Mouse (Mus musculus) limb, embryonic 15.5 days (tissue): ENCODE data around the gene Myh6. TPM values are rescaled to one million over a fixed set of nuclear protein-coding genes. Genes with fewer than 3 reads are reported as not detected.

Experiments used
- ATAC-seq: fragments of 200-750 bp; cut with Nextera tagmentation; 2 replicates; pipeline ENCODE4 v1.8.0; 2017; ENCODE audit warnings: low read depth, moderate TSS enrichment; ENCODE audit not compliant: insufficient number of reproducible peaks, low FRiP score, low TSS enrichment
- H3K27ac ChIP-seq: fragments of 300-500 bp; sonication (generic); 2 replicates; pipeline ENCODE4 v1.5.1; 2015; ENCODE audit warnings: moderate library complexity, mild to moderate bottlenecking, inconsistent platforms
- H3K27me3 ChIP-seq: fragments of 300-500 bp; sonication (generic); 2 replicates; pipeline ENCODE4 v1.6.1; 2015; ENCODE audit warnings: inconsistent platforms
- H3K36me3 ChIP-seq: fragments of 300-500 bp; sonication (generic); 2 replicates; pipeline ENCODE4 v1.6.1; 2015; ENCODE audit warnings: inconsistent platforms
- H3K4me1 ChIP-seq: fragments of 300-500 bp; sonication (generic); 2 replicates; pipeline ENCODE4 v1.6.1; 2015; ENCODE audit warnings: inconsistent platforms
- H3K4me2 ChIP-seq: fragments of 300-500 bp; sonication (generic); 2 replicates; pipeline ENCODE4 v1.6.1; 2015; ENCODE audit warnings: mild to moderate bottlenecking, inconsistent platforms
- H3K4me3 ChIP-seq: fragments of 300-500 bp; sonication (generic); 2 replicates; pipeline ENCODE4 v1.5.1; 2015; ENCODE audit warnings: mild to moderate bottlenecking, inconsistent platforms
- H3K9ac ChIP-seq: fragments of 300-500 bp; sonication (generic); 2 replicates; pipeline ENCODE4 v1.6.1; 2015; ENCODE audit warnings: inconsistent platforms
- H3K9me3 ChIP-seq: fragments of 300-500 bp; sonication (generic); 2 replicates; pipeline ENCODE4 v1.6.1; 2016; ENCODE audit warnings: inconsistent platforms
- WGBS: fragments of 180-500 bp; shearing (Covaris S2); methylation state at CpG from one replicate; pipeline ENCODE4 v1.1.7; 2015; 5-methylcytosine and 5-hydroxymethylcytosine counted together
- polyA plus RNA-seq: library from polyadenylated mRNA; unstranded; fragments of >200 nt; fragmentation: Nextera tagmentation; extraction: Ambion mirVana; gene quantifications from 2 replicates; pipeline ENCODE4 v1.2.1, GENCODE M21; 2015

Myh6 gene
- polyA plus RNA-seq: 2.6 and 7.7 TPM in 2 replicates

- H3K27me3 ChIP-seq: no peaks in the 10 kb centered on the region
- no peak within 1 kb of the TSS for H3K9ac ChIP-seq
- 63% methylated on average over 7 of the region's 7 CpGs for WGBS
- H3K27ac ChIP-seq: no peak within 1 kb of the TSS
- ATAC-seq: no peak
- no peaks in the 10 kb centered on the region for H3K4me1 ChIP-seq
- no peak within 1 kb of the TSS for H3K4me3 ChIP-seq
- no peaks in the 10 kb centered on the region for H3K9me3 ChIP-seq
- no peaks in the 10 kb centered on the region for H3K36me3 ChIP-seq
- H3K4me2 ChIP-seq: no peak within 1 kb of the TSS
These were observed at the start of gene Myh6 for GRCm38 (mm10) chr14:54966320-54966977. TSS of gene Myh6 (minus strand) at chr14:54966927.

- no peak for ATAC-seq
- peak overlapping the region; percentile 60 for H3K4me2 ChIP-seq
- peak overlapping the region; percentile 82 for H3K27ac ChIP-seq
- peaks cover 19% of the 10 kb centered on the region; the same call in 1 of the 2 replicates for H3K36me3 ChIP-seq
- H3K9me3 ChIP-seq: no peaks in the 10 kb centered on the region
- H3K9ac ChIP-seq: peak overlapping the region; percentile 65
- no peaks in the 10 kb centered on the region for H3K27me3 ChIP-seq
- WGBS: under 1% methylated on average over 17 of the region's 17 CpGs
- no peaks in the 10 kb centered on the region for H3K4me1 ChIP-seq
- peak overlapping the region; percentile 64 for H3K4me3 ChIP-seq
These were observed 49.0 kb upstream of the Myh6 start for GRCm38 (mm10) chr14:55015767-55016111.

- Histone ChIP-seq H3K9me3 (no peaks in the 10 kb centered on the region), H3K27ac (peak within 1 kb of the TSS; percentile 95), H3K9ac (peak within 1 kb of the TSS; percentile 67), H3K4me2 (peak within 1 kb of the TSS; percentile 72), H3K4me3 (peak within 1 kb of the TSS; percentile 64), H3K27me3 (no peaks in the 10 kb centered on the region), H3K36me3 (peaks cover 14% of the 10 kb centered on the region; the same call in 1 of the 2 replicates), H3K4me1 (no peaks in the 10 kb centered on the region)
- peak; percentile 97 for ATAC-seq
- WGBS: under 1% methylated on average over 36 of the region's 36 CpGs
These were observed 48.5 kb upstream of the Myh6 start, which contains the start of gene Ngdn for GRCm38 (mm10) chr14:55014991-55015766. TSS of gene Ngdn (plus strand) at chr14:55015454.

DNA sequence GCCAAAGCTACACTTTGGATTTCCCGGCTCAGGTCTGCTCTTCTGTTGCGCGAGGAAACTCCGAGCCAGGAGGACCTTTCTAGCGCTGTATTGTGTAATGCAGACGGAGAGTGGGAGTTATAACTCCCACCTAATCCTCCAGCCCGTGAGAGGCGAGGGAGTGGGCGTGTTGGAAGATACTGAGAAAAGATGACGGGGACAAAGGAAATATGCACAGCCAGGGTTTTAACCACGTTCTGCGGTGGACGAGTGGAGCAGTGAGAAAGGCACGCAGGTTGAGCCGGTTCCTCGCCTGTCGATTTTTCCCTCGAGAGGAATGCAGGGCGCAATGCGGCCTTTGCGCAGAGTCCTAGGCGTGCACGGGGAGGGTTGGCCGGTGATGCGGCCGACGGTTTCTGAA, 47.9 kb upstream of the Myh6 start:
- Histone ChIP-seq H3K4me3 (peak overlapping the region; percentile 55), H3K27ac (peak overlapping the region; percentile 95), H3K27me3 (no peaks in the 10 kb centered on the region), H3K4me2 (peak overlapping the region; percentile 72), H3K9me3 (no peaks in the 10 kb centered on the region), H3K36me3 (peaks cover 14% of the 10 kb centered on the region; the same call in 1 of the 2 replicates), H3K4me1 (no peaks in the 10 kb centered on the region), H3K9ac (peak overlapping the region; percentile 67)
- peak; percentile 58 for ATAC-seq
- under 1% methylated on average over 27 of the region's 27 CpGs for WGBS

DNA sequence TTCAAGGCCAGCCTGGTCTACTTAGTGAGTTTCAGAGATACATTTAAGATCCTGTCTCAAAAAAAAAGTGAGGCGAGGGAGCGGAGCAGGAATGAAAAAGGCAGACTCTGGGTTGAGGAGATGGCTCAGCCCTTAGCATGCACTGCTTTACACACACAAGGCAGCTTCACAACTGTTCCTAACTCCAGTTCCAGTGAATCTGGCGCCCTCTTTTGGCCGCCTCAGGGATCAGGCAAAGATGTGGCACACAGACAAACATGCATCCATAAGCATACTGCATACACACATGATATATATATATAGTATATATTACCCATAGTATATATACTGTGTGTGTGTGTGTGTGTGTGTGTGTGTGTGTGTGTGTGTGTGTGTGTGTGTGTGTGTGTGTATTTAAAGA, 44.4 kb upstream of the Myh6 start:
- Histone ChIP-seq H3K4me2 (no peak overlapping the region), H3K27me3 (no peaks in the 10 kb centered on the region), H3K36me3 (no peaks in the 10 kb centered on the region), H3K4me3 (no peak overlapping the region), H3K9ac (no peak overlapping the region), H3K9me3 (no peaks in the 10 kb centered on the region), H3K27ac (no peak overlapping the region), H3K4me1 (no peaks in the 10 kb centered on the region)
- ATAC-seq: no peak
- WGBS: 63% methylated on average over 4 of the region's 4 CpGs

GRCm38 (mm10) chr14:55008417-55008816, 41.7 kb upstream of the Myh6 start:
- Histone ChIP-seq H3K4me1 (no peaks in the 10 kb centered on the region), H3K27ac (no peak overlapping the region), H3K36me3 (no peaks in the 10 kb centered on the region), H3K4me3 (no peak overlapping the region), H3K27me3 (no peaks in the 10 kb centered on the region), H3K4me2 (no peak overlapping the region), H3K9me3 (no peaks in the 10 kb centered on the region), H3K9ac (no peak overlapping the region)
- 75% methylated on average over 8 of the region's 8 CpGs for WGBS
- no peak for ATAC-seq

- Histone ChIP-seq H3K9me3 (no peaks in the 10 kb centered on the region), H3K4me2 (no peak overlapping the region), H3K4me1 (no peaks in the 10 kb centered on the region), H3K27ac (no peak overlapping the region), H3K4me3 (no peak overlapping the region), H3K27me3 (no peaks in the 10 kb centered on the region), H3K36me3 (no peaks in the 10 kb centered on the region), H3K9ac (no peak overlapping the region)
- ATAC-seq: no peak
- 87% methylated on average over 9 of the region's 9 CpGs for WGBS
These were observed 40.6 kb upstream of the Myh6 start for GRCm38 (mm10) chr14:55007120-55007908.

DNA sequence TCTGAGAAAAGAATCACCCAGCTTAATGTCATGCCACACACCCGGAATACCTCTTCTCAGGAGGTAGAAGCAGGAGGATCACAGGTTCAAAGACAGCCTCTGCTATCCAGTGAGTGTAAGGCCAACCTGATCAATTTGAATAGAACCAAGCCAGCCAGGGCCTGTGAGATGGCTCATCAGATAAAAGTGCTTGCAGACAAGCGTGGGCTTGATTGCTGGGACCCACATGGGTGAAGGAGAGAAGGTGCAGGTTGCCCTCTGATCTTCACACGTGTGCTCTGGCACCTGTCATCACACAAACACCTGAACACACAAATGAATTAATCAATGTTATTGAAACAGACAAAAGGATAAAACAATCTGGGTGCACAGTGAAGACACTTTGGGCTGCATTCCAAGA, 39.8 kb upstream of the Myh6 start:
- Histone ChIP-seq H3K27me3 (no peaks in the 10 kb centered on the region), H3K9me3 (no peaks in the 10 kb centered on the region), H3K9ac (no peak overlapping the region), H3K36me3 (no peaks in the 10 kb centered on the region), H3K4me3 (no peak overlapping the region), H3K4me2 (no peak overlapping the region), H3K27ac (no peak overlapping the region), H3K4me1 (no peaks in the 10 kb centered on the region)
- no peak for ATAC-seq
- WGBS: 60% methylated on average over 3 of the region's 3 CpGs

- no peak overlapping the region for H3K4me2 ChIP-seq
- H3K4me3 ChIP-seq: no peak overlapping the region
- no peaks in the 10 kb centered on the region for H3K9me3 ChIP-seq
- 71% methylated on average over 8 of the region's 8 CpGs for WGBS
- no peaks in the 10 kb centered on the region for H3K4me1 ChIP-seq
- no peaks in the 10 kb centered on the region for H3K36me3 ChIP-seq
- no peaks in the 10 kb centered on the region for H3K27me3 ChIP-seq
- no peak overlapping the region for H3K9ac ChIP-seq
- no peak overlapping the region for H3K27ac ChIP-seq
- ATAC-seq: no peak
These were observed 39.2 kb upstream of the Myh6 start for GRCm38 (mm10) chr14:55005967-55006366.

DNA sequence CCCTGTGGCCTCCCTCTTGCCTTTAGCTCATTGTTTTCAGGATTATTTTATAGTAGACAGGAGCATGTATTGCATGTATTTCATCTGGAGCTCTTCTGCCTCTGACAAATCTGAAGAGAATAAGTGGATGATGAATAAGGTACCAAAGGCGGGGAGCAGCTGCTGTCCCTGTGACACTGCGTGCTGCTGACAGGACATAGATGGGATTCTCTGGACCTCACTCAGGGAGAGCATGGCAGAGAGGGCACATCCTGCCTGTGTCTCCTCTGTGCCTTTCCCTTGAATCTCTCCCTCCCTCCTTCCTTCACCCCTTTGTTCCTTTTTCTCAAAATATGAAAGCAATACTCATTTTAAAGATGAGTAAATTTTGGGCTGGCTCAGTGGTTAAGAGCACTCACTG, 38.8 kb upstream of the Myh6 start:
- Histone ChIP-seq H3K27ac (no peak overlapping the region), H3K4me1 (no peaks in the 10 kb centered on the region), H3K27me3 (no peaks in the 10 kb centered on the region), H3K9me3 (no peaks in the 10 kb centered on the region), H3K4me2 (no peak overlapping the region), H3K4me3 (no peak overlapping the region), H3K36me3 (no peaks in the 10 kb centered on the region), H3K9ac (no peak overlapping the region)
- ATAC-seq: no peak
- WGBS: 73% methylated on average over 2 of the region's 2 CpGs

DNA sequence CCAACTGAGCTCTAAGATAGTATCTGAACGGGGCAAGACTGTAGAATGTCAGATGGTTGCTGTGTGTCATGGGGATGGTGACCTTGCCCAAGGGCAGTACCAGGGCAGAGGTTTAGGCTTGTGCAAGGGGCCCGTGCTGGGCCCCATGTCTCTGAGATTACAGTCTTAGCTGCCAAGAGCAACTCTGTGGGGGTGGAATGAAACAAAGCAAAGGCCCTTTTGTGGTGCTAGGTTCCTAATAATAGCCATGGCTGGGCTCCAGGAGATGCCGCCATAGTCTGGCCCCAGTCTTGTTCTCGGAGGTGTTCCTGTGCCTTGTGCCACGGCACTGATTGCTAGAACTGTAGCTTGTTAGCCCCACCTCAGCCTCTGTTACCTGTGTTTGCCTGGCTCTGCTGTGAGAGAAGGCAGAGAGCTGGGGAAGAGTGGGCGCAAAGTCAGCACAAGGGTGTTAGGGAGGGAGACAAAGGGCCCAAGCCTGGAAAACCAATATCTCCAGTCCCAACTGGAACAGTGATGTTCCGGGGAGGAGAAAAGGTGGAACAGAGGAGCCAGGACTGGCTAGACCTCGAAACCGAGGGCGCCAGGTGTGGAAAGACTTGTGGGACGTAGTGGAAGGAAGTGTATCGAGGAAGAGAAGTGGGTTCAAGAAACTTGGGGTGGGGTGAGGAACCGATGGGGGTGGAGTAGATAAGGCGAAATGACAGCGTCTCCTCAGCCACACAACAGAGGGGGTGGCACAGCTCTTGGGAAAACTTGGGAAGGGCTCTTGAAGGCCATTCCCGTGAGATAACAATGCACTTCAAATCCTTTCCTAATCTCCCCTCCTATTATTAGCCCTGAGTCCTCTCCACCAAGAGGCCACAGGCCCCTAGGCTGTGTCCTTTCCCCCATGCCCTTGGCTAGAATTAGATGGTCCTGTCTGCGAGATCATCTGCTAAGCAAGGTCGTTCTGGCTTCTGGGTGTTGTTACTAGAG, 37.4 kb upstream of the Myh6 start:
- Histone ChIP-seq H3K4me2 (no peak overlapping the region), H3K4me3 (no peak overlapping the region), H3K36me3 (no peaks in the 10 kb centered on the region), H3K27ac (no peak overlapping the region), H3K27me3 (no peaks in the 10 kb centered on the region), H3K4me1 (no peaks in the 10 kb centered on the region), H3K9ac (no peak overlapping the region), H3K9me3 (no peaks in the 10 kb centered on the region)
- ATAC-seq: no peak
- WGBS: 75% methylated on average over 18 of the region's 18 CpGs
